Mouse (Mus musculus) neural tube, embryonic 12.5 days (tissue): ENCODE results near the gene Hoxb2. TPM values are rescaled to one million over a fixed set of nuclear protein-coding genes. Genes with fewer than 3 reads are reported as not detected.
A peak's percentile ranks its signal among the peaks of the same experiment; 100 is the strongest.

ENCODE experiments used
- ATAC-seq: fragments of 200-750 bp; cut with Nextera tagmentation; 2 replicates; pipeline ENCODE4 v1.8.0; 2017; ENCODE audit warnings: low read depth, mild to moderate bottlenecking, moderate TSS enrichment, moderate library complexity; ENCODE audit not compliant: low FRiP score
- H3K27ac ChIP-seq: fragments of 300-500 bp; sonication (generic); 2 replicates; pipeline ENCODE4 v1.5.1; 2016
- H3K27me3 ChIP-seq: fragments of 300-500 bp; sonication (generic); replicated peaks from 2 replicates; pipeline ENCODE4 v1.6.1; 2016; ENCODE audit warnings: mild to moderate bottlenecking
- H3K36me3 ChIP-seq: fragments of 300-500 bp; sonication (generic); 2 replicates; pipeline ENCODE4 v1.6.1; 2016; ENCODE audit warnings: mild to moderate bottlenecking
- H3K4me1 ChIP-seq: fragments of 300-500 bp; sonication (generic); 2 replicates; pipeline ENCODE4 v1.6.1; 2016
- H3K4me2 ChIP-seq: fragments of 300-500 bp; sonication (generic); replicated peaks from 2 replicates; pipeline ENCODE4 v1.6.1; 2016; ENCODE audit warnings: mild to moderate bottlenecking
- H3K4me3 ChIP-seq: fragments of 300-500 bp; sonication (generic); 2 replicates; pipeline ENCODE4 v1.5.1; 2016
- H3K9ac ChIP-seq: fragments of 300-500 bp; sonication (generic); 2 replicates; pipeline ENCODE4 v1.6.1; 2016; ENCODE audit warnings: mild to moderate bottlenecking
- H3K9me3 ChIP-seq: fragments of 300-500 bp; sonication (generic); 2 replicates; pipeline ENCODE4 v1.6.1; 2016; ENCODE audit warnings: mild to moderate bottlenecking
- WGBS: fragments of 180-500 bp; shearing (Covaris S2); methylation state at CpG from one replicate; pipeline ENCODE4 v1.1.7; 2016; 5-methylcytosine and 5-hydroxymethylcytosine counted together
- polyA plus RNA-seq: library from polyadenylated mRNA; unstranded; fragments of >200 nt; fragmentation: Nextera tagmentation; extraction: Ambion mirVana; gene quantifications from 2 replicates; pipeline ENCODE4 v1.2.1, GENCODE M21; 2016

Hoxb2 gene
- polyA plus RNA-seq, 1 experiment from 2014 or later: 109 TPM

- WGBS: 3% methylated on average over 4 of the region's 4 CpGs
- Histone ChIP-seq H3K9me3 (no peaks in the 10 kb centered on the region), H3K4me3 (peak overlapping the region; percentile 59), H3K36me3 (peaks cover 33% of the 10 kb centered on the region), H3K27me3 (no peaks in the 10 kb centered on the region), H3K27ac (peak overlapping the region; percentile 100), H3K4me2 (peak overlapping the region; percentile 100), H3K9ac (peak overlapping the region; percentile 100), H3K4me1 (peaks cover 86% of the 10 kb centered on the region)
- no peak for ATAC-seq
These were observed 7.8 kb upstream of the Hoxb2 start for GRCm38 (mm10) chr11:96342576-96342930.

- Histone ChIP-seq H3K4me2 (peak overlapping the region; percentile 100), H3K27me3 (no peaks in the 10 kb centered on the region)
These were observed 7.0 kb upstream of the Hoxb2 start for GRCm38 (mm10) chr11:96343206-96343745.

GRCm38 (mm10) chr11:96344061-96344877 is 6.1 kb upstream of the Hoxb2 start:
- H3K9me3 ChIP-seq: no peaks in the 10 kb centered on the region
- WGBS: 4% methylated on average over 40 of the region's 40 CpGs
- peak overlapping the region; percentile 59 for H3K4me3 ChIP-seq
- peak overlapping the region; percentile 100 for H3K27ac ChIP-seq
- ATAC-seq: peak; percentile 15; the same call in 1 of the 2 replicates
- peaks cover 84% of the 10 kb centered on the region for H3K4me1 ChIP-seq
- H3K27me3 ChIP-seq: no peaks in the 10 kb centered on the region
- H3K9ac ChIP-seq: peak overlapping the region; percentile 100
- H3K36me3 ChIP-seq: peaks cover 33% of the 10 kb centered on the region
- H3K4me2 ChIP-seq: peak overlapping the region; percentile 100

More at GRCm38 (mm10) chr11:96343206-96343745, 7.0 kb upstream of the Hoxb2 start:
- H3K4me3 ChIP-seq: peak overlapping the region; percentile 59
- H3K36me3 ChIP-seq: peaks cover 33% of the 10 kb centered on the region
- peak overlapping the region; percentile 100 for H3K9ac ChIP-seq
- no peaks in the 10 kb centered on the region for H3K9me3 ChIP-seq
- H3K4me1 ChIP-seq: peaks cover 84% of the 10 kb centered on the region
- 8% methylated on average over 2 of the region's 2 CpGs for WGBS
- H3K27ac ChIP-seq: peak overlapping the region; percentile 100
- no peak for ATAC-seq

GRCm38 (mm10) chr11:96344878-96345159 is 5.5 kb upstream of the Hoxb2 start:
- peak overlapping the region; percentile 59 for H3K4me3 ChIP-seq
- peak overlapping the region; percentile 100 for H3K9ac ChIP-seq
- ATAC-seq: no peak
- peaks cover 84% of the 10 kb centered on the region for H3K4me1 ChIP-seq
- H3K9me3 ChIP-seq: no peaks in the 10 kb centered on the region
- H3K4me2 ChIP-seq: peak overlapping the region; percentile 100
- no peaks in the 10 kb centered on the region for H3K27me3 ChIP-seq
- H3K27ac ChIP-seq: peak overlapping the region; percentile 100
- 1% methylated on average over 6 of the region's 6 CpGs for WGBS
- H3K36me3 ChIP-seq: peaks cover 33% of the 10 kb centered on the region

- under 1% methylated on average over 41 of the region's 56 CpGs for WGBS
- H3K4me3 ChIP-seq: peak overlapping the region; percentile 59
- ATAC-seq: no peak
- H3K4me2 ChIP-seq: peak overlapping the region; percentile 100
- H3K9ac ChIP-seq: peak overlapping the region; percentile 100
- H3K27me3 ChIP-seq: no peaks in the 10 kb centered on the region
- H3K27ac ChIP-seq: peak overlapping the region; percentile 100
- H3K36me3 ChIP-seq: peaks cover 33% of the 10 kb centered on the region
- peaks cover 83% of the 10 kb centered on the region for H3K4me1 ChIP-seq
- no peaks in the 10 kb centered on the region for H3K9me3 ChIP-seq
These were observed 5.0 kb upstream of the Hoxb2 start for GRCm38 (mm10) chr11:96345220-96345892.

GRCm38 (mm10) chr11:96345893-96346806 is 4.2 kb upstream of the Hoxb2 start:
- H3K27me3 ChIP-seq: no peaks in the 10 kb centered on the region
- peak overlapping the region; percentile 59 for H3K4me3 ChIP-seq
- H3K9me3 ChIP-seq: no peaks in the 10 kb centered on the region
- ATAC-seq: no peak
- H3K4me1 ChIP-seq: peaks cover 88% of the 10 kb centered on the region
- peak overlapping the region; percentile 100 for H3K4me2 ChIP-seq
- H3K27ac ChIP-seq: peak overlapping the region; percentile 100
- 2% methylated on average over 45 of the region's 45 CpGs for WGBS
- H3K9ac ChIP-seq: peak overlapping the region; percentile 100
- H3K36me3 ChIP-seq: peaks cover 33% of the 10 kb centered on the region

GRCm38 (mm10) chr11:96346916-96347520 is 3.3 kb upstream of the Hoxb2 start:
- ATAC-seq: no peak
- 22% methylated on average over 5 of the region's 5 CpGs for WGBS
- Histone ChIP-seq H3K4me3 (no peak overlapping the region), H3K36me3 (peaks cover 28% of the 10 kb centered on the region), H3K4me2 (peak overlapping the region; percentile 100), H3K27ac (peak overlapping the region; percentile 100), H3K27me3 (no peaks in the 10 kb centered on the region), H3K9ac (peak overlapping the region; percentile 100), H3K9me3 (no peaks in the 10 kb centered on the region), H3K4me1 (peaks cover 84% of the 10 kb centered on the region)

- Histone ChIP-seq H3K9ac (peak overlapping the region; percentile 100), H3K27me3 (no peaks in the 10 kb centered on the region), H3K27ac (peak overlapping the region; percentile 92), H3K4me3 (peak overlapping the region; percentile 29), H3K36me3 (peaks cover 25% of the 10 kb centered on the region), H3K4me1 (peaks cover 79% of the 10 kb centered on the region), H3K4me2 (peak overlapping the region; percentile 61), H3K9me3 (no peaks in the 10 kb centered on the region)
- WGBS: 5% methylated on average over 4 of the region's 4 CpGs
- ATAC-seq: no peak
These were observed 2.6 kb upstream of the Hoxb2 start for GRCm38 (mm10) chr11:96347717-96348116.

- ATAC-seq: no peak
- peak overlapping the region; percentile 100 for H3K9ac ChIP-seq
- peaks cover 73% of the 10 kb centered on the region for H3K4me1 ChIP-seq
- H3K27ac ChIP-seq: peak overlapping the region; percentile 92
- WGBS: 2% methylated on average over 21 of the region's 21 CpGs
- H3K4me2 ChIP-seq: peak overlapping the region; percentile 61
- H3K9me3 ChIP-seq: no peaks in the 10 kb centered on the region
- H3K36me3 ChIP-seq: peaks cover 30% of the 10 kb centered on the region
- H3K4me3 ChIP-seq: peak overlapping the region; percentile 29
- H3K27me3 ChIP-seq: no peaks in the 10 kb centered on the region
These were observed 2.0 kb upstream of the Hoxb2 start for GRCm38 (mm10) chr11:96348141-96348928.

- Histone ChIP-seq H3K4me3 (peak overlapping the region; percentile 29), H3K4me1 (peaks cover 67% of the 10 kb centered on the region), H3K4me2 (peak overlapping the region; percentile 61), H3K27ac (peak overlapping the region; percentile 92), H3K9me3 (no peaks in the 10 kb centered on the region), H3K36me3 (peaks cover 31% of the 10 kb centered on the region), H3K27me3 (no peaks in the 10 kb centered on the region), H3K9ac (peak overlapping the region; percentile 100)
- no peak for ATAC-seq
- whole genome bisulfite sequencing: 4% methylated on average over 3 of the region's 3 CpGs
These were observed 1.3 kb upstream of the Hoxb2 start for GRCm38 (mm10) chr11:96348988-96349387.
